Mouse (Mus musculus) bone marrow, adult 2 months (tissue): ENCODE measurements at regions not wholly inside any gene's neighbourhood (a gene's known extent, or its start where the extent isn't known, plus 50 kb on each side); places are given as distances from the start of the nearest gene placed in this dataset.

Experiments used
- CTCF ChIP-seq: fragments of 200-500 bp; IDR thresholded peaks from 2 replicates; pipeline ENCODE4 v1.5.1; 2011; ENCODE audit warnings: low read length, control low read depth; ENCODE audit not compliant: control insufficient read depth, insufficient read depth
- POLR2A ChIP-seq: fragments of 200-500 bp; IDR thresholded peaks from 2 replicates; pipeline ENCODE4 v1.6.1; 2011; ENCODE audit warnings: low read depth, mild to moderate bottlenecking, control low read depth, low read length, borderline replicate concordance; ENCODE audit not compliant: control insufficient read depth

DNA sequence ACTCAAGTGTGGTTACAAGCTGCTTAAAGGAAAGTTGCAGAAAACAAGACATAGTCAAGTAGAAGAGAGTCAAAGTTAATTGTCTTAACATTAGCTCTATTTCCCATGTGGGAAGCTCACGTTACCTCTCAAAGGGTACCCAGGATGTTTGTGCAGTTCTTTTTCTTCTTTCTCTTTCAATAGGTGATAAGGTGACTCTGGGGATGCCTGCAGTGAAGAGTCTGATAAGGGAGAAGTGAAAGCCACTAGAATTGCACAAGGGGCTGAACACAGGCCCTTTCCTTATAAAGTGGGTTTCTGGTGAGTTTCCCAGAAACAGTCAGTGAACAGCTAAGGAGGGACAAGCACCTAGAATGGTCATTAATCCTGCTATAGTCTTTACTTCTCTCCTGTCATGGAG lies 98.6 kb upstream of the Slc4a7 start:
- TF ChIP-seq POLR2A (no peak), CTCF (no peak)
